Mouse (Mus musculus): ENCODE measurements around the gene Fgf13.

The Fgf13 gene

DNA sequence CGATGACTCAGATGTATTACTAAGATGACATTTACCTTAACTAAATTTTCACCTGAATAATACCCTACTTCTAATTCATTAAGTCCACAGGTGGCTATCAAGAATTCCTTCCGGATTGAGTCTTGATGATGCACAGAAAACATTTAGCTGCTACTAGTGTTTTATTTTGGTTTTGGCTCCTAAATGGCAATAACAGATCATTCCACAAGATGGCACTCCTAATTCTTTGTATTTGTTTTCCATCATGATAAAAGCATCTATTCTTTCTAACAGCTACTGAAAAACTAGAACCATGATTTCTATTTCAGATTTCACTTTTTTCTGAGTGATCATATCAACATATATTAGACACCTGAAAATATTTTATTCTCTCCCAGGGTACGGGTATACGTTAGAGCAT lies 373.7 kb downstream of the Fgf13 start:
- no peak for DNase-seq (ENCODE audit: low spot score in 2 of 2)

DNA sequence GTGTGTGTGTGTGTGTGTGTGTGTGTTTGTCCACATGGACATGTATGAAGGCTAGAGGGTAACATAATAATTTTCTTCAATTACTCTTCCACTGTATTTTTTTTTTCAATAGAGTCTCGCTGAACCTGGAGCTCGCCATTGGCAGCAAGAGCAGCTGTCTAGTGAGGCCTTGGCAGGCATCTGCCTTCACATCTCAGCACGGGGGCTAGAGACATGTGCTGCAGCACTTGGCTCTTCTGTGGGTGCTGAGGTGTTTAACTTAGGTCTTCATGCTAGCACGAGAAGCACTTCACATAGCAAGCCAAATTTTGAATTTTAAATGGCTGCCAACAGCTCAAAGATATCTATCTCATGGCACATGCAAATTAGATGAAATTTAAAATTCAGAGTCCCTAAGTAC lies 380.9 kb downstream of the Fgf13 start:
- no peak for DNase-seq (ENCODE audit: low spot score in 2 of 2)

- DNase-seq (ENCODE audit: low spot score in 2 of 2), result no peak
Measured at GRCm38 (mm10) chrX:59182323-59182722, 385.5 kb downstream of the Fgf13 start.

- no peak for DNase-seq (ENCODE audit: low spot score in 2 of 2)
Measured at GRCm38 (mm10) chrX:59179627-59180026, 388.2 kb downstream of the Fgf13 start.

GRCm38 (mm10) chrX:59179081-59179596 lies 388.7 kb downstream of the Fgf13 start:
- DNase-seq (ENCODE audit: low spot score in 2 of 2), result no peak

DNA sequence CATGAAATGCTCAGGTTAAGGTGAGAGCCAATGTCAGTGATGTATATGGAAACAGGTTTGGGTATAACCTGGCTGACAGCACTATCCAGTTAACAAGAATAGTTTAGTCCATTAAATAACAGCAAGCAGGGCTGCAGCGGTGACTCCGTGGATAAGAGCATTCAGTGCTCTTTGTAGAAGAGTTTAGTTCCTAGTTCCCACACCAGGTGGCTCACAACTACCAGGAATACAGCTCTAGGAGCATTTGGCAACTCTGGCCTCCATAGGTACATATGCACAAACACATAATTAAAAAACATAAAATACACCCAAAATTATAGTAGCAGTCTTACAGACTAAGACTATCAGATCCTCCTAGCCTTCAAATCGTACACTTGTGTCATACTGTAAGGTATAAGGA lies 390.2 kb downstream of the Fgf13 start:
- DNase-seq (ENCODE audit: low spot score in 2 of 2), result no peak

DNA sequence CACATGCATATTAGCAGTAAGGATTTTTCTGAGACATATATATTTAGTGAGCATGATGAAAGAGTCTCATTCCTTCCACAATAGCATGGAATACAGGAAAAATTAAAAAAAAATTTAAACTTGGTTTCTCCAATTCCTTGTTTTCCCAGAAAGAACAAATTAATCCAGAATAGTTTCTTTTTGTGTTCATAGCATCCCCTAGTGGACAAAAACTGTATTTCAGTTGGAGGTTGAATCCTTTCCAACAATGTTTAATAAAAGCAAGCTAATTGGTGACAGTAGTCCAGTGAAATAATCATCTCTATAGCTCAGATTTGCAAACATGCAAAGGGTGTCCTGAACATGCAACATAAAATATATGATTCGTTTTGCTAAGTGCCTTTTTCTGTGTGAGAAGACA lies 395.7 kb downstream of the Fgf13 start:
- no peak for DNase-seq (ENCODE audit: low spot score in 2 of 2)

DNA sequence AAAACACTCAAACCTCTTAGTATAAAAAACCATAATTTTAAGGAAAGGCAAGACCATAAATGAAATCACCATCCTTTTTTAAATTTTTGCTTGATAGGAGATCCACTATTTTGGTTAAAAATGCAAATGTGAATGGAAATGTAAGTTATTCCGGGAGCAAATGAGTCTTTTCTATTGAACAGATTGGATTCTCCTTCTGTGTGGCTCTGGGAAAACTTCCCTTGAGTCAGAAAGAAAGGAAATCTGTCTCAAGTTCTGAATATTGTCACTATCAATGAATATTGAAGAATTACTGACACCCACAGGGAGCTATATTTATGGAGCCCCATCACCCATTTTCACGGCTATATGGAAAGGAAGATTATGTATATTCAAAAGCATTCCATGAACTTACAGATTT lies 401.1 kb downstream of the Fgf13 start:
- DNase-seq (ENCODE audit: low spot score in 2 of 2), result no peak

- no peak for DNase-seq (ENCODE audit: low spot score in 2 of 2)
Measured at GRCm38 (mm10) chrX:59141947-59142346, 425.9 kb downstream of the Fgf13 start.

- DNase-seq (ENCODE audit: low spot score in 2 of 2), result peak; percentile 0 to 13
Measured at GRCm38 (mm10) chrX:59134928-59135361, 432.9 kb downstream of the Fgf13 start.

GRCm38 (mm10) chrX:59134166-59134861 lies 433.6 kb downstream of the Fgf13 start:
- peak in 1 of 2 experiments; percentile 0 for DNase-seq (ENCODE audit: low spot score in 2 of 2)

- DNase-seq (ENCODE audit: low spot score in 2 of 2), result no peak
Measured at GRCm38 (mm10) chrX:59133834-59134165, 434.1 kb downstream of the Fgf13 start.

DNA sequence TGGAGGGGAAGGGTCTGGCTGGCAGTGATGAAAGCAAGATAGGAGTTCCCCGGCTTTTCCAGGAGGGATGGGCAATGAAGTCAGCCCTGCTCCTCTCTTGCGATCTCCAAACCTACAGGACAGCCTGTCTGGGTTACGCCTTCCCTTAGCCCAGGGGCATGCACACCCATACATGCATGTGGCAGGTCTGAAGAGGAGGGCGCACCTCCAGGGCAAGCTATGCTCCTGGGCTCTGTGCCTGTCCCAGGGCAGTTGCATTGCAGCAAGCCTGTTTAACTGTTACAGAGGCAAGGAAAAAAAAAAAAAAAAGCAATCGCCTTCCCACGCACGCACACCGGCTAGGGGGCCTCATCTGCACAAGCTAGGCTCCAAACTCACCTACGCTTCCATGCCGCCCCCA lies 434.5 kb downstream of the Fgf13 start:
- no peak for DNase-seq (ENCODE audit: low spot score in 2 of 2)

- no peak for DNase-seq (ENCODE audit: low spot score in 2 of 2)
Measured at GRCm38 (mm10) chrX:59126637-59127036, 441.2 kb downstream of the Fgf13 start.

DNA sequence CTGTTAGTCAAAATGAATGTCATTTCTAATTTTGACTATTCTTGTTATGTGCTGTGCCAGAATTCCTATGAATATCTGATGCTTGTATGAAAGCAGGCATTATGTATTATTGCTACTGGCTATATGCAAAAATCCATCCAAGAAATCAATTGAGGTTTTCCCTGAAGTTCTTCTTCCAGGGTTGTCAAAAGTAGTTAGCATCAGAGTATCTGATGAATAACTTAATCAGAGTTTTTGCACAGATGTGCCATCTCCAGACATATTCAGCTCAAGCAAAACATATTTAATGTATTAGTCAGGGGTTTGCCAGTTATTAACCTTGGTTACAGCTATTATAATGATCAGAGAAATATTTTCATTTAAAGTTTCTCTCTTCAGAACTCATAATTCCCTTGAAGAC lies 454.7 kb downstream of the Fgf13 start:
- no peak for DNase-seq (ENCODE audit: low spot score in 2 of 2)

GRCm38 (mm10) chrX:59085928-59086327 lies 481.9 kb downstream of the Fgf13 start:
- DNase-seq (ENCODE audit: low spot score in 2 of 2), result no peak

GRCm38 (mm10) chrX:59080427-59080826 lies 487.4 kb downstream of the Fgf13 start:
- no peak for DNase-seq (ENCODE audit: low spot score in 2 of 2)

DNA sequence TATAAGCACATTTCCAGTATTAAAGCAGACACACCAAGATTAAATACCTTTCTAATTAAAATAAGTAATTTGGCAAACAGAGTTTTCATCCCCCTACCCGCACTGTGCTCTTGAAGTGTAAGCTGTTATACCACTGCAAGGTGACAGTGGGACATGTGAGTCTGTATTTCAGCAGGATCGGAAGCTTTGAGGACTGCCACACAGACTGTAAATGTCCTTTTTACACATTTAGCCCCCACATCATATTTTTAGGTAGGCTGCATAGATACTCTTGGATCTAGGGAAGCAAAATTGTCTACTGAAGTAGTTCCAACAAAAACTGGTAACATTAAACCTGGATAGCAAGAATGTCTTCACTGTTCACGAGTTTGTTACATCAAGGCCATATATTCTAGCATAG lies 495.8 kb downstream of the Fgf13 start:
- DNase-seq (ENCODE audit: low spot score in 2 of 2), result no peak

GRCm38 (mm10) chrX:59063157-59063556 lies 504.7 kb downstream of the Fgf13 start:
- DNase-seq (ENCODE audit: low spot score in 2 of 2), result no peak

- DNase-seq (ENCODE audit: low spot score in 2 of 2), result no peak
Measured at GRCm38 (mm10) chrX:59034969-59035368, 532.9 kb downstream of the Fgf13 start.

All from natural killer cell, adult 2 months (primary cell).